Comparison of ENCODE assay signal across 30 mouse cellular contexts in genomic region chr11:120805375-120806298, GRCm38 (mm10). TPM values are rescaled to one million over a fixed set of nuclear protein-coding genes. Genes with fewer than 3 reads are reported as not detected.
DNase-seq lines count a peak whose midpoint lies in the region; ATAC-seq and TF ChIP-seq lines count a peak whose summit lies in the region.
"Had no signal": no experiment of that assay in that cellular context is flagged by ENCODE, and none has a peak within 500 bp of the region (broad histone marks: within the 10 kb centered on the region; RNA-seq: fewer than 3 reads in every experiment).

No protein-coding gene starts in this region.

- TF ChIP-seq EP300 in stomach, postnatal 0 days (optimal IDR thresholded peaks at IDR 0.05), result no peak

- H3K27me3 ChIP-seq in liver, adult 2 months (ENCODE audit: control insufficient read depth, insufficient read depth, low read length), result no peaks in the 10 kb centered on the region
- H3K27me3 ChIP-seq in liver, embryonic 11.5 days (replicated peaks; ENCODE audit: control insufficient read depth, insufficient read depth, low read length), result no peaks in the 10 kb centered on the region
- no peaks in the 10 kb centered on the region for H3K27me3 ChIP-seq in intestine, postnatal 0 days (replicated peaks; ENCODE audit: control insufficient read depth, insufficient read depth, low read length)
- H3K27me3 ChIP-seq in stomach, postnatal 0 days (ENCODE audit: control insufficient read depth, insufficient read depth, low read length), result no peaks in the 10 kb centered on the region
- no peaks in the 10 kb centered on the region for H3K27me3 ChIP-seq in cerebellum, adult 2 months (ENCODE audit: control insufficient read depth, insufficient read depth, low read length)
- H3K27me3 ChIP-seq: embryonic facial prominence, embryonic 12.5 days; forebrain, embryonic 15.5 days; heart, embryonic 12.5 days; hindbrain, embryonic 13.5 days; liver, embryonic 15.5 days; lung, embryonic 15.5 days; neural tube, embryonic 12.5 days; Patski had no signal

- TF ChIP-seq POLR2A in liver, adult 2 months (IDR thresholded peaks at IDR 0.05; ENCODE audit: extremely low read depth, insufficient read depth, low read length), result no peak
- no peak for TF ChIP-seq POLR2A in cerebellum, adult 2 months (IDR thresholded peaks at IDR 0.05; ENCODE audit: borderline replicate concordance, insufficient read depth, low read length)

- WGBS in liver, adult 2 months, result 70% methylated on average over 7 of the region's 7 CpGs
- WGBS in liver, embryonic 11.5 days, result 85% methylated on average over 7 of the region's 7 CpGs
- WGBS in intestine, postnatal 0 days, result 60% methylated on average over 7 of the region's 7 CpGs
- 74% methylated on average over 7 of the region's 7 CpGs for WGBS in stomach, postnatal 0 days
- 86% methylated on average over 7 of the region's 7 CpGs for WGBS in cerebellum, adult 2 months

- no peaks in the 10 kb centered on the region for H3K9me3 ChIP-seq in liver, embryonic 11.5 days (ENCODE audit: control insufficient read depth, low read length)
- no peaks in the 10 kb centered on the region for H3K9me3 ChIP-seq in intestine, postnatal 0 days (ENCODE audit: control insufficient read depth)
- H3K9me3 ChIP-seq in stomach, postnatal 0 days (ENCODE audit: control insufficient read depth, low read length), result no peaks in the 10 kb centered on the region
- H3K9me3 ChIP-seq: embryonic facial prominence, embryonic 12.5 days; forebrain, embryonic 15.5 days; heart, embryonic 12.5 days; hindbrain, embryonic 13.5 days; liver, embryonic 15.5 days; lung, embryonic 15.5 days; neural tube, embryonic 12.5 days had no signal

- no peak overlapping the region for H3K4me2 ChIP-seq in liver, embryonic 11.5 days
- no peak overlapping the region for H3K4me2 ChIP-seq in intestine, postnatal 0 days (replicated peaks; ENCODE audit: low read depth)
- no peak overlapping the region for H3K4me2 ChIP-seq in stomach, postnatal 0 days (replicated peaks; ENCODE audit: low read depth)
- H3K4me2 ChIP-seq: embryonic facial prominence, embryonic 12.5 days; forebrain, embryonic 15.5 days; heart, embryonic 12.5 days; hindbrain, embryonic 13.5 days; liver, embryonic 15.5 days; lung, embryonic 15.5 days; midbrain, embryonic 11.5 days; neural tube, embryonic 12.5 days had no signal

- no peak for TF ChIP-seq CTCF in liver, adult 2 months (IDR thresholded peaks at IDR 0.05; ENCODE audit: low read depth, low read length)
- TF ChIP-seq CTCF in intestine, postnatal 0 days (IDR thresholded peaks at IDR 0.05; ENCODE audit: low read depth), result no peak
- TF ChIP-seq CTCF in stomach, postnatal 0 days (IDR thresholded peaks at IDR 0.05; ENCODE audit: low read depth), result no peak
- TF ChIP-seq CTCF in cerebellum, adult 2 months (IDR thresholded peaks at IDR 0.05; ENCODE audit: borderline replicate concordance, insufficient read depth, low read depth, low read length), result no peak

- DNase-seq in liver, adult 2 months (ENCODE audit: extremely low read depth, low read depth, low spot score), result peak; percentile 82
- DNase-seq in liver, embryonic 11.5 days (ENCODE audit: low spot score), result no peak
- DNase-seq in R1 (ENCODE audit: low read depth, low spot score), result peak; percentile 64
- DNase-seq in stomach, postnatal 0 days (ENCODE audit: low spot score), result no peak
- no peak for DNase-seq in thymus, postnatal 14 days
- no peak for DNase-seq in cerebellum, adult 2 months
- DNase-seq: adrenal gland, adult 8-10 months; cerebellum, adult 9-10 months; embryo, embryonic 11 days; heart, adult 2 months; heart, postnatal 4 days; kidney, adult 2 months; kidney, postnatal 36 days; layer of hippocampus, postnatal 36 days; left cerebral cortex, postnatal 4 days; lung, postnatal 36 days; right cerebral cortex, postnatal 4 days had no signal

- H3K27ac ChIP-seq in liver, adult 2 months (replicated peaks; ENCODE audit: insufficient read depth, low read depth, low read length), result 0 out of 2 replicates have a peak overlapping the region, but pooled peaks have one; percentile 1
- no peak overlapping the region for H3K27ac ChIP-seq in liver, embryonic 11.5 days (ENCODE audit: low read depth, low read length)
- peak overlapping the region; percentile 3; the same call in 1 of the 2 replicates for H3K27ac ChIP-seq in intestine, postnatal 0 days (ENCODE audit: low read depth, low read length)
- H3K27ac ChIP-seq in stomach, postnatal 0 days (replicated peaks), result no peak overlapping the region
- no peak overlapping the region for H3K27ac ChIP-seq in cerebellum, adult 2 months (ENCODE audit: insufficient read depth, low read length)
- H3K27ac ChIP-seq: embryonic facial prominence, embryonic 12.5 days; forebrain, embryonic 15.5 days; heart, adult 2 months; hindbrain, embryonic 13.5 days; liver, embryonic 15.5 days; lung, embryonic 15.5 days; neural tube, embryonic 12.5 days had no signal

- no peak overlapping the region for H3K9ac ChIP-seq in liver, adult 2 months (ENCODE audit: low read depth, low read length)
- no peak overlapping the region for H3K9ac ChIP-seq in liver, embryonic 11.5 days (ENCODE audit: low read depth, low read length)
- no peak overlapping the region for H3K9ac ChIP-seq in intestine, postnatal 0 days (ENCODE audit: low read depth, low read length)
- H3K9ac ChIP-seq in stomach, postnatal 0 days (ENCODE audit: low read length), result no peak overlapping the region
- H3K9ac ChIP-seq: embryonic facial prominence, embryonic 12.5 days; forebrain, embryonic 15.5 days; heart, embryonic 12.5 days; hindbrain, embryonic 13.5 days; liver, embryonic 15.5 days; lung, embryonic 15.5 days; neural tube, embryonic 12.5 days had no signal

- peaks cover 31% of the 10 kb centered on the region for H3K36me3 ChIP-seq in liver, adult 2 months (ENCODE audit: control insufficient read depth, insufficient read depth, low read length)
- H3K36me3 ChIP-seq in liver, embryonic 11.5 days (ENCODE audit: control insufficient read depth, insufficient read depth, low read length), result peaks cover 46% of the 10 kb centered on the region
- H3K36me3 ChIP-seq in intestine, postnatal 0 days (ENCODE audit: control insufficient read depth, insufficient read depth), result peaks cover 46% of the 10 kb centered on the region
- peaks cover 30% of the 10 kb centered on the region for H3K36me3 ChIP-seq in stomach, postnatal 0 days (ENCODE audit: control insufficient read depth, insufficient read depth, low read length)

- no peak overlapping the region for H3K4me3 ChIP-seq in liver, adult 2 months (ENCODE audit: insufficient read depth, low read depth, low read length)
- H3K4me3 ChIP-seq in liver, embryonic 11.5 days (ENCODE audit: low read depth, low read length), result no peak overlapping the region
- no peak overlapping the region for H3K4me3 ChIP-seq in intestine, postnatal 0 days (ENCODE audit: low read depth, low read length)
- H3K4me3 ChIP-seq in stomach, postnatal 0 days (ENCODE audit: low read depth, low read length), result no peak overlapping the region
- no peak overlapping the region for H3K4me3 ChIP-seq in cerebellum, adult 2 months (replicated peaks; ENCODE audit: insufficient read depth, low read depth, low read length)
- H3K4me3 ChIP-seq: embryonic facial prominence, embryonic 12.5 days; forebrain, embryonic 15.5 days; heart, adult 2 months; heart, embryonic 12.5 days; hindbrain, embryonic 13.5 days; liver, embryonic 15.5 days; lung, embryonic 15.5 days; myocyte; neural tube, embryonic 12.5 days had no signal

- no peak for ATAC-seq in liver, embryonic 11.5 days (replicated peaks; ENCODE audit: low FRiP score)
- ATAC-seq in intestine, postnatal 0 days, result peak; percentile 83
- ATAC-seq in stomach, postnatal 0 days (ENCODE audit: low FRiP score, low TSS enrichment), result no peak
- ATAC-seq: activated CD4-positive, CD25-positive, alpha-beta regulatory T cell, adult 4 months; forebrain, embryonic 15.5 days; midbrain, embryonic 16.5 days; Patski had no signal

- peaks cover 2% of the 10 kb centered on the region; the same call in 1 of the 2 replicates for H3K4me1 ChIP-seq in liver, adult 2 months (ENCODE audit: control insufficient read depth, insufficient read depth, low read length)
- no peaks in the 10 kb centered on the region for H3K4me1 ChIP-seq in liver, embryonic 11.5 days (replicated peaks; ENCODE audit: control insufficient read depth, insufficient read depth, low read length)
- 0 out of 2 replicates have a peak, but pooled peaks cover 3% of the 10 kb centered on the region for H3K4me1 ChIP-seq in intestine, postnatal 0 days (replicated peaks; ENCODE audit: control insufficient read depth, insufficient read depth, low read length)
- H3K4me1 ChIP-seq in stomach, postnatal 0 days (replicated peaks; ENCODE audit: control insufficient read depth, insufficient read depth), result no peaks in the 10 kb centered on the region
- no peaks in the 10 kb centered on the region for H3K4me1 ChIP-seq in cerebellum, adult 2 months (ENCODE audit: control insufficient read depth, insufficient read depth, low read length)
- H3K4me1 ChIP-seq: embryonic facial prominence, embryonic 12.5 days; forebrain, embryonic 15.5 days; hindbrain, embryonic 13.5 days; neural tube, embryonic 12.5 days had no signal

- H3K79me2 ChIP-seq in liver, adult 2 months (ENCODE audit: control insufficient read depth, insufficient read depth, low read length), result no peaks in the 10 kb centered on the region

RNA-seq across cellular contexts. Expression of gene Dus1l, which starts 9.4 kb away (rescaled TPM):
- total RNA-seq in liver, adult 2 months (2014; rRNA removed), result 52.1 and 52.4 TPM in 2 replicates
- 69.7 and 70.6 TPM in 2 replicates for polyA plus RNA-seq in liver, adult 2 months (2012; rRNA removed)
- polyA plus RNA-seq in liver, embryonic 11.5 days (2014; fragmentation: Nextera tagmentation; extraction: Ambion mirVana), result 132 and 139 TPM in 2 replicates
- 45.5 and 48.5 TPM in 2 replicates for polyA plus RNA-seq in intestine, postnatal 0 days (2015; fragmentation: Nextera tagmentation; extraction: Ambion mirVana)
- polyA plus RNA-seq in stomach, postnatal 0 days (2015; fragmentation: Nextera tagmentation; extraction: Ambion mirVana), result 39.8 and 42.4 TPM in 2 replicates
- polyA plus RNA-seq in cerebellum, adult 2 months (2012; rRNA removed), result 47.4 and 52.3 TPM in 2 replicates

RNA-seq across cellular contexts. Expression of gene Fasn, which starts 18.7 kb away (rescaled TPM):
- total RNA-seq in liver, adult 2 months (2014; rRNA removed), result 198 and 203 TPM in 2 replicates
- 639 and 935 TPM in 2 replicates for polyA plus RNA-seq in liver, adult 2 months (2012; rRNA removed)
- polyA plus RNA-seq in liver, embryonic 11.5 days (2014; fragmentation: Nextera tagmentation; extraction: Ambion mirVana), result 71.3 and 80.0 TPM in 2 replicates
- 10.1 and 11.3 TPM in 2 replicates for polyA plus RNA-seq in intestine, postnatal 0 days (2015; fragmentation: Nextera tagmentation; extraction: Ambion mirVana)
- 16.0 and 19.7 TPM in 2 replicates for polyA plus RNA-seq in stomach, postnatal 0 days (2015; fragmentation: Nextera tagmentation; extraction: Ambion mirVana)
- polyA plus RNA-seq in cerebellum, adult 2 months (2012; rRNA removed), result 246 and 274 TPM in 2 replicates

RNA-seq across cellular contexts. Expression of gene Gps1, which starts 21.6 kb away (rescaled TPM):
- total RNA-seq in liver, adult 2 months (2014; rRNA removed), result 81.9 and 89.7 TPM in 2 replicates
- 97.9 and 99.5 TPM in 2 replicates for polyA plus RNA-seq in liver, adult 2 months (2012; rRNA removed)
- polyA plus RNA-seq in liver, embryonic 11.5 days (2014; fragmentation: Nextera tagmentation; extraction: Ambion mirVana), result 209 and 210 TPM in 2 replicates
- polyA plus RNA-seq in intestine, postnatal 0 days (2015; fragmentation: Nextera tagmentation; extraction: Ambion mirVana), result 70.9 and 74.8 TPM in 2 replicates
- 94.5 and 98.6 TPM in 2 replicates for polyA plus RNA-seq in stomach, postnatal 0 days (2015; fragmentation: Nextera tagmentation; extraction: Ambion mirVana)
- 238 and 248 TPM in 2 replicates for polyA plus RNA-seq in cerebellum, adult 2 months (2012; rRNA removed)

RNA-seq across cellular contexts. Expression of gene Rfng, which starts 21.6 kb away (rescaled TPM):
- total RNA-seq in liver, adult 2 months (2014; rRNA removed), result 3.1 and 5.7 TPM in 2 replicates
- polyA plus RNA-seq in liver, adult 2 months (2012; rRNA removed), result 25.1 and 28.3 TPM in 2 replicates
- polyA plus RNA-seq in liver, embryonic 11.5 days (2014; fragmentation: Nextera tagmentation; extraction: Ambion mirVana), result 30.3 and 33.4 TPM in 2 replicates
- polyA plus RNA-seq in intestine, postnatal 0 days (2015; fragmentation: Nextera tagmentation; extraction: Ambion mirVana), result 22.8 and 23.7 TPM in 2 replicates
- 18.1 and 23.2 TPM in 2 replicates for polyA plus RNA-seq in stomach, postnatal 0 days (2015; fragmentation: Nextera tagmentation; extraction: Ambion mirVana)
- 106 and 113 TPM in 2 replicates for polyA plus RNA-seq in cerebellum, adult 2 months (2012; rRNA removed)

RNA-seq across cellular contexts. Expression of gene Hmga1b, which starts 43.0 kb away (rescaled TPM):
- total RNA-seq in liver, adult 2 months (2014; rRNA removed), result 0.54 and 0.55 TPM in 2 replicates
- 0.07 and 0.12 TPM in 2 replicates for polyA plus RNA-seq in liver, adult 2 months (2012; rRNA removed)
- polyA plus RNA-seq in liver, embryonic 11.5 days (2014; fragmentation: Nextera tagmentation; extraction: Ambion mirVana), result 11.4 and 17.5 TPM in 2 replicates
- 10.8 and 12.2 TPM in 2 replicates for polyA plus RNA-seq in intestine, postnatal 0 days (2015; fragmentation: Nextera tagmentation; extraction: Ambion mirVana)
- polyA plus RNA-seq in stomach, postnatal 0 days (2015; fragmentation: Nextera tagmentation; extraction: Ambion mirVana), result 3.0 and 3.1 TPM in 2 replicates
- polyA plus RNA-seq in cerebellum, adult 2 months (2012; rRNA removed), result 2.5 and 3.1 TPM in 2 replicates

Comparison
In these comparisons a context has a peak if more than half of its experiments do, and no peak if none do; other contexts are left out.
1. DNase-seq: peak in liver, adult 2 months (single experiment) and R1 (single experiment); none in liver, embryonic 11.5 days (single experiment), stomach, postnatal 0 days (single experiment), thymus, postnatal 14 days (single experiment) and cerebellum, adult 2 months (0 of 2).
2. H3K27ac ChIP-seq: peak in liver, adult 2 months (single experiment) and intestine, postnatal 0 days (single experiment); none in liver, embryonic 11.5 days (single experiment), stomach, postnatal 0 days (single experiment) and cerebellum, adult 2 months (single experiment).